Mouse (Mus musculus) ES-Bruce4 (cell line): ENCODE results near the gene Agpat4. TPM values are rescaled to one million over a fixed set of nuclear protein-coding genes. Genes with fewer than 3 reads are reported as not detected.

Experiments
- H3K27ac ChIP-seq: 2 replicates; pipeline ENCODE4 v1.5.1; 2012; ENCODE audit warnings: low read length, inconsistent platforms; ENCODE audit not compliant: insufficient read depth
- H3K27me3 ChIP-seq: 2 replicates; pipeline ENCODE4 v1.6.1; 2012; ENCODE audit warnings: mild to moderate bottlenecking, low read length, inconsistent platforms; ENCODE audit not compliant: control insufficient read depth, poor library complexity, insufficient read depth, severe bottlenecking
- H3K36me3 ChIP-seq: 2 replicates; pipeline ENCODE4 v1.6.1; 2012; ENCODE audit warnings: inconsistent platforms, mild to moderate bottlenecking, low read length, moderate library complexity; ENCODE audit not compliant: control insufficient read depth, poor library complexity, insufficient read depth, severe bottlenecking
- H3K4me1 ChIP-seq: one replicate; pipeline ENCODE4 v1.8.1; 2011; ENCODE audit warnings: low read length; ENCODE audit not compliant: control insufficient read depth, insufficient read depth
- H3K4me3 ChIP-seq: 2 replicates; pipeline ENCODE4 v1.5.1; 2011; ENCODE audit warnings: low read depth, mild to moderate bottlenecking, low read length
- H3K9ac ChIP-seq: 2 replicates; pipeline ENCODE4 v1.6.1; 2012; ENCODE audit warnings: low read depth, mild to moderate bottlenecking, inconsistent platforms; ENCODE audit not compliant: poor library complexity, severe bottlenecking
- H3K9me3 ChIP-seq: replicated peaks from 2 replicates; pipeline ENCODE4 v1.6.1; 2012; ENCODE audit warnings: mild to moderate bottlenecking, low read length, inconsistent platforms; ENCODE audit not compliant: control insufficient read depth, poor library complexity, insufficient read depth, severe bottlenecking
- CTCF ChIP-seq: IDR thresholded peaks from one replicate; pipeline ENCODE4 v1.8.1; 2011; ENCODE audit warnings: low read depth, low read length
- EP300 ChIP-seq: IDR thresholded peaks from 2 replicates; pipeline ENCODE4 v1.6.1; 2011; ENCODE audit warnings: low read depth, low read length; ENCODE audit not compliant: insufficient read depth
- POLR2A ChIP-seq: IDR thresholded peaks from one replicate; pipeline ENCODE4 v1.8.1; 2011; ENCODE audit warnings: low read length; ENCODE audit not compliant: insufficient read depth
- polyA plus RNA-seq: library from polyadenylated mRNA; stranded (reverse); fragments of >200 nt; gene quantifications from 2 replicates; pipeline ENCODE4 v1.2.4, GENCODE M21; 2011; ENCODE audit warnings: low read depth; ENCODE audit not compliant: missing spikeins, insufficient read depth, insufficient read length

Agpat4 gene
- polyA plus RNA-seq, 1 experiment, result 80.4 TPM

GRCm38 (mm10) chr17:12268091-12268490 lies 149.6 kb downstream of the Agpat4 start:
- Histone ChIP-seq H3K9ac (no peak overlapping the region), H3K4me1 (peaks cover 2% of the 10 kb centered on the region), H3K9me3 (no peaks in the 10 kb centered on the region), H3K27ac (no peak overlapping the region), H3K27me3 (no peaks in the 10 kb centered on the region), H3K4me3 (no peak overlapping the region), H3K36me3 (peaks cover 15% of the 10 kb centered on the region)
- TF ChIP-seq CTCF (no peak), EP300 (no peak), POLR2A (no peak)

- Histone ChIP-seq H3K4me3 (no peak overlapping the region), H3K27ac (no peak overlapping the region), H3K9me3 (no peaks in the 10 kb centered on the region), H3K27me3 (no peaks in the 10 kb centered on the region), H3K4me1 (peaks cover 2% of the 10 kb centered on the region), H3K9ac (no peak overlapping the region), H3K36me3 (peaks cover 15% of the 10 kb centered on the region)
- no peak for TF ChIP-seq CTCF
- no peak for TF ChIP-seq POLR2A
- no peak for TF ChIP-seq EP300
Measured at GRCm38 (mm10) chr17:12268538-12268937, 150.0 kb downstream of the Agpat4 start.

Other genes with a start within 250 kb of the Agpat4 start
- 44.3 TPM in 2 replicates for gene Map3k4, start 200.1 kb downstream of the Agpat4 start, polyA plus RNA-seq